Mouse (Mus musculus): ENCODE data around the gene Mgll.

Gene Mgll

GRCm38 (mm10) chr6:88855636-88856035 is 131.4 kb downstream of the Mgll start:
- peak; percentile 11 to 65 for DNase-seq

- DNase-seq, result peak in 1 of 2 experiments; percentile 36
These were observed 133.0 kb downstream of the Mgll start for GRCm38 (mm10) chr6:88857249-88857648.

DNA sequence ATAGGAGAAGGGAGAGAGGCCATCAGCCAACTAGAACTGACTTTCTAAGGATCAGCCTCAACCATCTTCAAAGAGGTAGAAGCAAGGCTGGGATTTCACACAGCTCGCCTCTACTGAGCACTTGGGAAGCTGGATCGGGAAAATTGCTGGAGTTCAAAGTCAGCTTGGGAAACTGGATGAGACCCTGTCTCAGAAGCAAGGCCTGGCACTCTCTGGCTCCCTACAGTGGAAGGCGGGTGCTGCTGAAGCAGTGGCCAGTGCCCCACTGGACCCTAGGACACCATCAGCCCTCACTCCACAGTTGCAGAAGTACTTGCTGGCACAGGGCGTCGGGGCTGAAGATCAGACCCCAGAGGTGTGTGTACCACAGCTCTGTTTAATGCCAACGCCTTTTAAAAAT is 133.6 kb downstream of the Mgll start:
- peak in 1 of 2 experiments; percentile 11 for DNase-seq

GRCm38 (mm10) chr6:88858341-88858740 is 134.1 kb downstream of the Mgll start:
- DNase-seq, result peak in 1 of 2 experiments; percentile 17

DNA sequence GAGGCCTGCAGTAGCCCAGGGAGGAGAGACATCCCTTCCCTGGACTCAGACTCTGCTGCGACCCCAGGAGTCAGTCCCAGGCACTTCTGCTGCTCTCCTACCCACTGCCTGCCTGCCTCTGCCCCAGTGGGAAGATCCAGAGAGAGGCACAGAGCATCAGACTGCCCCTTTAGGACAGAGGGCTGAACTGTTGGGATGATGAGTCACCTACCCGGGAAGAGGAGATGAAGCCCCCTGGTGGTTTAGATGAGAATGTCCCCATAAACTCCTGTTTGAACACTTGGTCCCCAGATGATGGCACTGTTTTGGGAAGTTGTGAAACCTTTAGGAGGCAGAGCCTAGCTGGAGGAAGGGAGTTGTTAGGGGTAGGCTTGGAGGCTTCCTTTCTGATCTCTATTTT is 136.7 kb downstream of the Mgll start:
- DNase-seq, result peak in 1 of 2 experiments; percentile 68

- no peak for DNase-seq
These were observed 141.5 kb downstream of the Mgll start for GRCm38 (mm10) chr6:88865704-88866103.

DNA sequence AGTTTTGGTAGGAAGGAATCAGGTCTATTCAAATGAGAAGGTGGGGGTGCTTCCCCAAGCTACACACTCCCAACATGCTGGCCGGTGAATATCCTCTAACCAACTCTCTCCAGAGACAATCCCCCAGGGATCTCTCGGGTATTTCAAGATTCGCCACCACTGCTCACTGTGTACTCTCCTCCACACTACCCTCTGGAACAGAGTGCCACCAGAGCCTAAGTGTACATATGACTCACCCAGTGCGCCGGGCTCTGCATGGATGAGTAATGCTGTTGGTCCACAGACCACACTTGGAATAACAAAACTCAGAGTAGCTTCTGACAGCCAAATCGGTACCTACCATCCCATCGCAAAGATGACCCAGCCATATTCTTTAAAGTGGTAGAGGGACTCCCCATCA is 145.2 kb downstream of the Mgll start:
- no peak for DNase-seq

DNA sequence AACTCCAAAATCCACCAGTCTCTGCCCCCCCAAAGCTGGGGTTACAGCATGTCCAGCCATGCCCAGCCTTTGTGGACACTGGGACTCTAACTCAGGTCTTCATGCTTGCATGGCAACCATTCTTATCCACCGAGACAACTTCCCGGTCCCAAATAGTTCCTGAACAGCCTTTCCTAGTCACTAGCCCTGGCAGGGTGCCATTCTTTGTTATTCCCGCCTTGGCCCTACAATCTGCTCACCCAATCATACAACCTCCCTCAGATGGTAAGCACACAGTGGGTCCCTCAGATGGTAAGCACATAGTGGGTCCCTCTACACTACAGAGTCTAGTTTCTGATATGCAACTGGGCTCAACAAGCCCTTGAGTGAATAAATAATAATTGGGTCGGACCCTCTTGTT is 146.4 kb downstream of the Mgll start:
- no peak for DNase-seq

- no peak for DNase-seq
These were observed 147.3 kb downstream of the Mgll start for GRCm38 (mm10) chr6:88871546-88871945.

DNA sequence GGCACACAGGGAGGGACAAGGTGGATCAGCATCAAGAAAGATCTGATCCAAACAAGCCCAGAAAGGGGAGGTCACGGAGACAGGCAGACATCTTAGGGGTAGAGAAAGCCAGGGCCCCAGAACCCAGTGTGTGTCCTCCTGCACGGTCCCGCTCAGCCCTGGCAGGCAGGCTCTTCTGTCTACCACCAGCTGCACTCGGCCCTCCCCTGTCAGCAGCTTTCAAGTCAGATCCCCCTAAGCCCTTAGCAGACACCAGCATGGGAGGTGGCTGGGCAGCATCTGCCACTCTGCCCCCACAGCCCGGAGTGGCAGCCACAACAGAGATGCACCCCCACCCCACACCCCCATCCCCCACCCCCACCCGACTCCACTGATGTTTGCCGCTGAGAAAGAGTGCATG is 148.6 kb downstream of the Mgll start:
- no peak for DNase-seq

DNA sequence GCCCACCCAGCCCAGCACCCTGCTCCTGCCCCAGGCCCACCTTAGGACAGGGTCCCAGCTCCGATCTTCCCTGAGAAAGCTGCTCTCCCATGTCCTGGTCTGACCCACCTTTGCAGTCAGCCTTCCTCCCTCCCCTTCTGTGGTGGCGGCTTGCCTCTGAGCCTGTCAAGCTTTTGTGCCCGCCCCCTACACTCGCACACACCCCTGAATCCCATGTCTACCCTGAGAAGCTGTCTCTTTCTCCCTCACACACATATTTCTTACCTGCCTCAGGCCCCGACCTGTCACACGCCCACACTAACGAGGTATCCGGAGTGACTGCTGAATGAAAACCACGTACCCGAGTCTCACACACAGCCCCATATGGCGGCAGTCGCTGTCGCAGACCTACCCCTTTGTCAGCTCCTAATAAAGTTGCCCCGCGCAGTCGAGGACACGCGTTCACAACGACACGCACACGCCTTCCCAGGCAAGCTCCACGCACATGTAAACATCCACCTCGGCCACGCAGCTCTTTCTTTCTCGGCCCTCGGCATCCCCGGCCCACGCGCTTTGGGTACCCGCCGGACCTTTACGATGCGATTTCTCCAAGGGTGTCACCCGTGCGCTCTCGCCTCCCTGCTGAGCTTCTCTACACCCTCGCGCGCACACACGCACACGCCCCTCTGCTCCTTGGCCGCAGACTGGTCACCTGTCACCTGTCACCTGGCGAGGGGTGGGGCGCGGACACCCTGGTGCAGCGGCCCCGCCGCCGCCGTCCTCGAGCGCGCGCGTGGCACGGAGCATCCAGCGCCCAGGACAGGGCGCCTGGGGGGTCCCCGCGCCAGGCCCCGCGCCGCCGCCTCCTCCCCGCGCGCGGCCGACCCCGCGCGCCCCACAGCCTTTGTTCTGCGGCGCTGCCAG is 150.0 kb downstream of the Mgll start:
- DNase-seq, result peak; percentile 14 to 40

- DNase-seq, result peak; percentile 79 to 88
These were observed 150.8 kb downstream of the Mgll start, which contains the start of gene Podxl2 for GRCm38 (mm10) chr6:88874868-88875508. TSS of gene Podxl2 (minus strand) at chr6:88875044.
